Mouse (Mus musculus) liver, postnatal 0 days (tissue): ENCODE measurements around the gene Ahdc1. TPM values are rescaled to one million over a fixed set of nuclear protein-coding genes. Genes with fewer than 3 reads are reported as not detected.

Experiments used
- ATAC-seq: fragments of 200-750 bp; cut with Nextera tagmentation; 2 replicates; pipeline ENCODE4 v1.8.0; 2017; ENCODE audit warnings: mild to moderate bottlenecking, moderate library complexity
- DNase-seq: peaks from one replicate; pipeline ENCODE4 v3.0.0-alpha.2; 2016
- H3K27ac ChIP-seq: fragments of 300-500 bp; sonication (generic); 2 replicates; pipeline ENCODE4 v1.5.1; 2014; ENCODE audit warnings: antibody characterized with exemption, moderate library complexity, mild to moderate bottlenecking, low read depth
- H3K27me3 ChIP-seq: fragments of 300-500 bp; sonication (generic); 2 replicates; pipeline ENCODE4 v1.6.1; 2014; ENCODE audit warnings: low read length, control low read depth, mixed read lengths; ENCODE audit not compliant: insufficient read depth
- H3K36me3 ChIP-seq: fragments of 300-500 bp; sonication (generic); replicated peaks from 2 replicates; pipeline ENCODE4 v1.6.1; 2014; ENCODE audit warnings: mild to moderate bottlenecking, control low read depth, low read length, moderate library complexity, mixed read lengths; ENCODE audit not compliant: insufficient read depth
- H3K4me1 ChIP-seq: fragments of 300-500 bp; sonication (generic); 2 replicates; pipeline ENCODE4 v1.6.1; 2014; ENCODE audit warnings: antibody characterized with exemption, mild to moderate bottlenecking, control low read depth; ENCODE audit not compliant: insufficient read depth
- H3K4me2 ChIP-seq: fragments of 300-500 bp; sonication (generic); 2 replicates; pipeline ENCODE4 v1.6.1; 2014; ENCODE audit warnings: low read depth, mild to moderate bottlenecking, low read length, moderate library complexity, mixed read lengths
- H3K4me3 ChIP-seq: fragments of 300-500 bp; sonication (generic); 2 replicates; pipeline ENCODE4 v1.5.1; 2014; ENCODE audit warnings: low read depth, low read length
- H3K9ac ChIP-seq: fragments of 300-500 bp; sonication (generic); replicated peaks from 2 replicates; pipeline ENCODE4 v1.6.1; 2014; ENCODE audit warnings: mild to moderate bottlenecking, moderate library complexity
- H3K9me3 ChIP-seq: fragments of 300-500 bp; sonication (generic); 2 replicates; pipeline ENCODE4 v1.6.1; 2016; ENCODE audit warnings: mild to moderate bottlenecking, control low read depth, low read length, mixed read lengths
- CTCF ChIP-seq: sonication (generic); IDR thresholded peaks from 2 replicates; pipeline ENCODE4 v1.5.1; 2016; ENCODE audit warnings: antibody characterized with exemption, low read depth
- EP300 ChIP-seq: IDR thresholded peaks from 2 replicates; pipeline ENCODE4 v1.6.1; 2016; ENCODE audit warnings: antibody characterized with exemption, low read depth, mild to moderate bottlenecking
- WGBS: fragments of 180-500 bp; shearing (Covaris S2); extraction: QIAGEN DNeasy Blood & Tissue Kit; methylation state at CpG from one replicate; pipeline ENCODE4 v1.1.7; 2014; ENCODE audit not compliant: insufficient replicate concordance; 5-methylcytosine and 5-hydroxymethylcytosine counted together
- polyA plus RNA-seq: library from polyadenylated mRNA; unstranded; fragments of >200 nt; fragmentation: Nextera tagmentation; extraction: Ambion mirVana; gene quantifications from 2 replicates; pipeline ENCODE4 v1.2.1, GENCODE M21; 2015

The Ahdc1 gene
- polyA plus RNA-seq, 1 experiment from 2014 or later, result 0.87 TPM

GRCm38 (mm10) chr4:133038521-133039115 is 27.6 kb downstream of the Ahdc1 start:
- Histone ChIP-seq H3K36me3 (no peaks in the 10 kb centered on the region), H3K4me3 (peak overlapping the region; percentile 64), H3K9ac (peak overlapping the region; percentile 63), H3K27me3 (peaks cover 40% of the 10 kb centered on the region), H3K4me2 (peak overlapping the region; percentile 98), H3K27ac (peak overlapping the region; percentile 39; the same call in 1 of the 2 replicates), H3K4me1 (peaks cover 30% of the 10 kb centered on the region), H3K9me3 (no peaks in the 10 kb centered on the region)
- 1% methylated on average over 38 of the region's 76 CpGs for WGBS
- TF ChIP-seq CTCF (0 out of 2 replicates have a peak, but pooled peaks have one; percentile 4), EP300 (no peak)
- ATAC-seq (peak; percentile 53; the same call in 1 of the 2 replicates), DNase-seq (peak; percentile 57)

DNA sequence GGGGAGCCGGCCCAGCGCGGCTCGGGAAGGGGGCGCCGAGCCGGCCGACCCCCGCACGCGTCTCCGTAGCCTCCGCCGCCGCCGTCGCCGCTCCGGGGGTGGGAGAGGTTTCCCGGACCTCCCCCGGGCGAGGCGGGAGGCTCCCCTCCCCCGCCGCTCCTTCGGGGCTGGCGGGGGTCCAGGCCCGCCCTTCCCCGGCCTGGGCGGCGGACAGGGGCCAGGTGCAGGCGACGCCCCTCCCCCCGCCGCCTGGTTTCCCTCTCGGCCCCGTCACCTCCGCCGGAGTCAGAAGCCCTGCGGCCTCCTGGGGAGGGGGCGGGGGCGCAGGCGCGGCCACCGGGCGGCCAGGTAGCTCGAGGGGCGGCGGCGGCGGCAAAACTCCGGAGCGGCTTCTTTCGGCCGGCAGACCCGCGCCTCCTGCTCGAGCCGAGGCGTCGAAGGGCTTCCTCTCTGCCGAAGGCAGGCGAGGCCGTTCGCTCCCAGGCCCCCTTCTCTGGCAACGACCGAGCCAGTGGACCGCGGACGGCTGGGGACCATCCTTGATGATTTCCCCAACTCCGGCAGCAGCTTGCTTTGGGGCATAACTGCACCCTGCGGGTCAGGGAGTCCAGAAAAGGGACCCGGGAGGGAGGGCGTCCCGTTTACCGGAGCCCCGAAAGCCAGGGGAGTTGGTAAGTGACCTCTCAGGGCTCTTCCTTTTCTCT is 28.2 kb downstream of the Ahdc1 start:
- DNase-seq (peak; percentile 33), ATAC-seq (peak; percentile 36; the same call in 1 of the 2 replicates)
- H3K36me3 ChIP-seq, result no peaks in the 10 kb centered on the region
- 5% methylated on average over 49 of the region's 77 CpGs for WGBS
- no peaks in the 10 kb centered on the region for H3K9me3 ChIP-seq
- H3K4me2 ChIP-seq, result peak overlapping the region; percentile 98
- peaks cover 30% of the 10 kb centered on the region for H3K4me1 ChIP-seq
- peak overlapping the region; percentile 1; the same call in 1 of the 2 replicates for H3K27ac ChIP-seq
- peak overlapping the region; percentile 63 for H3K9ac ChIP-seq
- H3K27me3 ChIP-seq, result peaks cover 40% of the 10 kb centered on the region
- H3K4me3 ChIP-seq, result peak overlapping the region; percentile 64
- TF ChIP-seq EP300 (no peak), CTCF (no peak)

- DNase-seq (no peak), ATAC-seq (no peak)
- peak overlapping the region; percentile 98; the same call in 1 of the 2 replicates for H3K4me2 ChIP-seq
- no peak for TF ChIP-seq CTCF
- no peak for TF ChIP-seq EP300
- no peak overlapping the region for H3K9ac ChIP-seq
- H3K4me3 ChIP-seq, result no peak overlapping the region
- no peaks in the 10 kb centered on the region for H3K36me3 ChIP-seq
- H3K27me3 ChIP-seq, result peaks cover 40% of the 10 kb centered on the region
- peaks cover 34% of the 10 kb centered on the region for H3K4me1 ChIP-seq
- H3K27ac ChIP-seq, result no peak overlapping the region
- no peaks in the 10 kb centered on the region for H3K9me3 ChIP-seq
- WGBS, result 53% methylated on average over 18 of the region's 18 CpGs
Measured at GRCm38 (mm10) chr4:133039832-133040231, 28.8 kb downstream of the Ahdc1 start.

DNA sequence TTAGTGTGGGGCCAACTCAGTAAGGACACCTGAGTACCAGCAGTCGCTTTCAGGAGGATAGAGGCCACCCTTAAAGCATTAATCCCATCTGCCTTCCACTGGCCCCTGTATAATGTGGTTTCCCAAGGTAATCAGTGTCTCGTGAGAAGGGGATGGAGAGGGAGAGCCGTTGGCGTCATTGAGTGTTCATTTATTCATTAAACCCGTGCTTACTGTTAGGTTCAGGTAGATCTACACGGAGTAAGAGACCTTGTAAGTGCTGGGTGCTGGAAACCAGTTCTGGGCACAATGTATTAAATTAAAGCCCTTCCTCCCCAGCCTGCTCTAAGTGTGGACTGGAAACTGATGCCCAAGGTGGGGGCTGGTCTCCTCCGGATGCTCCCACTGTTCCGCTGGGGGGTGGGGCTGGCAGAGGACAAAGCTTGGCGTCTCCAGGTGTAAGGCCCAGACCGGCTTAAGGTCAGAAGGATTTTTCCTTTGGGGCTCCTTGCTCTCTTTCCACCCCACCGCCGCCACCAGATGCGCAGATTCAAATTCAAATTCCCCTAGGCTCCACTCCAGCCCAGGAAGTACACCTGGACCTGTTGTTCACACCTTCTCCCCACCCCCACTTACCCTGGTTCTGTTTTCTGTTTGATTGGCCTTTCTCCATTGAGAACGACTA is 29.3 kb downstream of the Ahdc1 start:
- Histone ChIP-seq H3K27ac (no peak overlapping the region), H3K4me1 (peaks cover 39% of the 10 kb centered on the region), H3K27me3 (peaks cover 40% of the 10 kb centered on the region), H3K4me3 (no peak overlapping the region), H3K36me3 (no peaks in the 10 kb centered on the region), H3K4me2 (no peak overlapping the region), H3K9me3 (no peaks in the 10 kb centered on the region), H3K9ac (no peak overlapping the region)
- no peak for ATAC-seq
- no peak for DNase-seq
- 75% methylated on average over 14 of the region's 14 CpGs for WGBS
- TF ChIP-seq CTCF (no peak), EP300 (no peak)

DNA sequence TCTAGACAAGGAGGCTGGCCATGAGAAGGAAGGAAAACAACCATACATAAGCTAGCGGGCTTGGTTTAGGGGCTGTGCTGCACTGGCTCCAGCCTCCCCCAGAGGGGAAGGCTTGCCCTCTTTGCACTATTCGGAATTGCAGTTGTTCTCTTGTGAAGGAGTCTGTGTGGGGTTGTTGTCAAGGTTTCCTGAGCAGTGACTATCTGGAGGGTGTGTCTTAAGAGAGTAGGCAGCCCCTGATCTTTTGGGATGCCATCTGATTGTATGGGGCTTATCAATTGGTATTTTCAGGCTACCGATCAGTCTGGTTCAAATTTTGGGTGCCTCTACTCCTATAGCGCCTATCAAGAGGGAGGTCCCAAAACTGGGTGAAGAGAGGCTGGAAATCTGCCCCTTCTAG is 31.2 kb downstream of the Ahdc1 start:
- no peak for ATAC-seq
- H3K9me3 ChIP-seq, result no peaks in the 10 kb centered on the region
- no peak overlapping the region for H3K4me3 ChIP-seq
- H3K36me3 ChIP-seq, result no peaks in the 10 kb centered on the region
- 55% methylated on average over 4 of the region's 4 CpGs for WGBS
- no peak overlapping the region for H3K9ac ChIP-seq
- TF ChIP-seq CTCF (no peak), EP300 (no peak)
- H3K4me2 ChIP-seq, result no peak overlapping the region
- H3K27ac ChIP-seq, result no peak overlapping the region
- H3K27me3 ChIP-seq, result peaks cover 34% of the 10 kb centered on the region
- no peak for DNase-seq
- peaks cover 46% of the 10 kb centered on the region for H3K4me1 ChIP-seq
